Mouse (Mus musculus) bone marrow, adult 2 months (tissue): ENCODE measurements around the gene Otof. TPM values are rescaled to one million over a fixed set of nuclear protein-coding genes. Genes with fewer than 3 reads are reported as not detected.

Experiments used
- H3K27ac ChIP-seq: fragments of 200-500 bp; 2 replicates; pipeline ENCODE4 v1.5.1; 2012; ENCODE audit warnings: low read depth, mild to moderate bottlenecking, control low read depth, inconsistent platforms, low read length; ENCODE audit not compliant: control insufficient read depth, poor library complexity, insufficient read depth
- H3K4me1 ChIP-seq: fragments of 200-500 bp; 2 replicates; pipeline ENCODE4 v1.6.1; 2011; ENCODE audit warnings: low read length; ENCODE audit not compliant: control insufficient read depth, insufficient read depth
- H3K4me3 ChIP-seq: fragments of 200-500 bp; replicated peaks from 2 replicates; pipeline ENCODE3; 2011; ENCODE audit warnings: mild to moderate bottlenecking, low read depth, low read length, control low read depth; ENCODE audit not compliant: control insufficient read depth
- CTCF ChIP-seq: fragments of 200-500 bp; IDR thresholded peaks from 2 replicates; pipeline ENCODE4 v1.5.1; 2011; ENCODE audit warnings: low read length, control low read depth; ENCODE audit not compliant: control insufficient read depth, insufficient read depth
- POLR2A ChIP-seq: fragments of 200-500 bp; IDR thresholded peaks from 2 replicates; pipeline ENCODE4 v1.6.1; 2011; ENCODE audit warnings: low read depth, mild to moderate bottlenecking, control low read depth, low read length, borderline replicate concordance; ENCODE audit not compliant: control insufficient read depth
- WGBS: fragments of 180-500 bp; shearing (Covaris S2); methylation state at CpG from one replicate; pipeline ENCODE4 v1.1.7; 2018; 5-methylcytosine and 5-hydroxymethylcytosine counted together
- polyA plus RNA-seq: library from polyadenylated mRNA; stranded (reverse); fragments of >200 nt; gene quantifications from 2 replicates; pipeline ENCODE4 v1.2.4, GENCODE M21; 2011; ENCODE audit warnings: low replicate concordance; ENCODE audit not compliant: missing spikeins, insufficient read depth, insufficient read length

The Otof gene
- polyA plus RNA-seq, 1 experiment, result not detected

GRCm38 (mm10) chr5:30382876-30383275 is 78.9 kb downstream of the Otof start:
- H3K27ac ChIP-seq, result no peak overlapping the region
- 32% methylated on average over 7 of the region's 7 CpGs for WGBS
- H3K4me1 ChIP-seq, result no peaks in the 10 kb centered on the region
- H3K4me3 ChIP-seq, result no peak overlapping the region
- TF ChIP-seq POLR2A, result no peak
- no peak for TF ChIP-seq CTCF

GRCm38 (mm10) chr5:30369426-30369825 is 92.3 kb downstream of the Otof start:
- 2% methylated on average over 5 of the region's 5 CpGs for WGBS
- H3K27ac ChIP-seq, result peak overlapping the region; percentile 33; the same call in 1 of the 2 replicates
- H3K4me1 ChIP-seq, result peaks cover 5% of the 10 kb centered on the region; the same call in 1 of the 2 replicates
- no peak overlapping the region for H3K4me3 ChIP-seq
- TF ChIP-seq POLR2A (no peak), CTCF (no peak)

- Histone ChIP-seq H3K27ac (no peak overlapping the region), H3K4me1 (peaks cover 5% of the 10 kb centered on the region; the same call in 1 of the 2 replicates), H3K4me3 (no peak overlapping the region)
- TF ChIP-seq POLR2A (no peak), CTCF (no peak)
- 84% methylated on average over 8 of the region's 8 CpGs for WGBS
Observed at GRCm38 (mm10) chr5:30367405-30367804, 94.3 kb downstream of the Otof start.

- 75% methylated on average over 10 of the region's 10 CpGs for WGBS
- Histone ChIP-seq H3K27ac (no peak overlapping the region), H3K4me3 (no peak overlapping the region), H3K4me1 (no peaks in the 10 kb centered on the region; the same call in 1 of the 2 replicates)
- TF ChIP-seq POLR2A (no peak), CTCF (no peak)
Observed at GRCm38 (mm10) chr5:30358436-30359099, 103.2 kb downstream of the Otof start.

- TF ChIP-seq CTCF (no peak), POLR2A (no peak)
- Histone ChIP-seq H3K4me3 (no peak overlapping the region), H3K4me1 (no peaks in the 10 kb centered on the region; the same call in 1 of the 2 replicates), H3K27ac (no peak overlapping the region)
- 85% methylated on average over 7 of the region's 7 CpGs for WGBS
Observed at GRCm38 (mm10) chr5:30356647-30357046, 105.1 kb downstream of the Otof start.

- H3K27ac ChIP-seq, result no peak overlapping the region
- no peaks in the 10 kb centered on the region; the same call in 1 of the 2 replicates for H3K4me1 ChIP-seq
- no peak for TF ChIP-seq POLR2A
- TF ChIP-seq CTCF, result no peak
- WGBS, result 67% methylated on average over 14 of the region's 14 CpGs
- no peak overlapping the region for H3K4me3 ChIP-seq
Observed at GRCm38 (mm10) chr5:30355559-30356159, 106.1 kb downstream of the Otof start.

GRCm38 (mm10) chr5:30355114-30355513 is 106.6 kb downstream of the Otof start:
- WGBS, result 52% methylated on average over 7 of the region's 7 CpGs
- H3K4me3 ChIP-seq, result no peak overlapping the region
- H3K4me1 ChIP-seq, result no peaks in the 10 kb centered on the region; the same call in 1 of the 2 replicates
- H3K27ac ChIP-seq, result no peak overlapping the region
- TF ChIP-seq POLR2A, result no peak
- TF ChIP-seq CTCF, result no peak

GRCm38 (mm10) chr5:30353605-30354004 is 108.1 kb downstream of the Otof start:
- H3K27ac ChIP-seq, result no peak overlapping the region
- TF ChIP-seq CTCF, result no peak
- H3K4me1 ChIP-seq, result no peaks in the 10 kb centered on the region; the same call in 1 of the 2 replicates
- H3K4me3 ChIP-seq, result no peak overlapping the region
- 73% methylated on average over 3 of the region's 3 CpGs for WGBS

GRCm38 (mm10) chr5:30343886-30344285 is 117.8 kb downstream of the Otof start:
- 41% methylated on average over 5 of the region's 5 CpGs for WGBS
- TF ChIP-seq POLR2A, result no peak
- no peak for TF ChIP-seq CTCF

GRCm38 (mm10) chr5:30343107-30343506 is 118.6 kb downstream of the Otof start:
- H3K27ac ChIP-seq, result no peak overlapping the region
- H3K4me1 ChIP-seq, result no peaks in the 10 kb centered on the region
- 14% methylated on average over 9 of the region's 9 CpGs for WGBS
- no peak overlapping the region for H3K4me3 ChIP-seq
- TF ChIP-seq POLR2A (no peak), CTCF (peak; percentile 75)

More at GRCm38 (mm10) chr5:30343886-30344285, 117.8 kb downstream of the Otof start:
- H3K4me1 ChIP-seq, result no peaks in the 10 kb centered on the region
- H3K4me3 ChIP-seq, result no peak overlapping the region
- H3K27ac ChIP-seq, result no peak overlapping the region
